Mouse (Mus musculus) MEL (cell line): ENCODE data around the gene Cacng3. TPM values are rescaled to one million over a fixed set of nuclear protein-coding genes. Genes with fewer than 3 reads are reported as not detected.

Source experiments
- DNase-seq: peaks from one replicate; pipeline ENCODE4 v3.0.0; 2011; ENCODE audit warnings: low read depth, low spot score
- H3K27ac ChIP-seq: 2 replicates; pipeline ENCODE4 v1.5.1; 2012; ENCODE audit warnings: low read depth, mild to moderate bottlenecking, control low read depth, low read length, moderate library complexity; ENCODE audit not compliant: control insufficient read depth
- H3K27me3 ChIP-seq, 2 experiments: fragments of 150-350 bp in 1 of 2; sonication (generic) in 1 of 2; 2 replicates each; pipeline ENCODE4 v1.6.1; 2012; ENCODE audit warnings: low read length in 2 of 2, mild to moderate bottlenecking in 2 of 2, improper control_type of control experiment in 1 of 2, moderate library complexity in 1 of 2; ENCODE audit not compliant: insufficient read depth in 2 of 2, control insufficient read depth in 1 of 2
- H3K36me3 ChIP-seq, 2 experiments: 2 replicates each; pipeline ENCODE4 v1.6.1; 2012 to 2014; ENCODE audit warnings: low read length in 2 of 2, improper control_type of control experiment in 1 of 2, inconsistent platforms in 1 of 2, mild to moderate bottlenecking in 1 of 2; ENCODE audit not compliant: insufficient read depth in 2 of 2, control insufficient read depth in 1 of 2
- H3K4me1 ChIP-seq, 2 experiments: fragments of 150-350 bp in 1 of 2; sonication (generic) in 1 of 2; 2 replicates each; pipeline ENCODE4 v1.6.1; 2012; ENCODE audit warnings: low read length in 2 of 2, improper control_type of control experiment in 1 of 2, mild to moderate bottlenecking in 1 of 2; ENCODE audit not compliant: insufficient read depth in 2 of 2, control insufficient read depth in 1 of 2
- H3K4me3 ChIP-seq, 2 experiments: fragments of 150-350 bp in 1 of 2; sonication (generic) in 1 of 2; 2 replicates each; pipeline ENCODE4 v1.5.1; 2012; ENCODE audit warnings: low read depth in 2 of 2, low read length in 2 of 2, mild to moderate bottlenecking in 2 of 2, moderate library complexity in 2 of 2, control low read depth in 1 of 2, improper control_type of control experiment in 1 of 2; ENCODE audit not compliant: control insufficient read depth in 1 of 2, insufficient read depth in 1 of 2
- H3K79me2 ChIP-seq: 2 replicates; pipeline ENCODE4 v1.6.1; 2012; ENCODE audit warnings: mild to moderate bottlenecking, low read length, moderate library complexity; ENCODE audit not compliant: control insufficient read depth, poor library complexity, insufficient read depth
- H3K9ac ChIP-seq: 2 replicates; pipeline ENCODE4 v1.6.1; 2012; ENCODE audit warnings: low read depth, mild to moderate bottlenecking, control low read depth, low read length, moderate library complexity; ENCODE audit not compliant: control insufficient read depth, poor library complexity, severe bottlenecking
- H3K9me3 ChIP-seq: fragments of 150-350 bp; sonication (generic); replicated peaks from 2 replicates; pipeline ENCODE4 v1.6.1; 2012; ENCODE audit warnings: mild to moderate bottlenecking, low read length, improper control_type of control experiment, moderate library complexity; ENCODE audit not compliant: insufficient read depth
- CTCF ChIP-seq, 3 experiments: IDR thresholded peaks in 2 of 3; conservative IDR thresholded peaks in 1 of 3; 2 replicates each; pipeline ENCODE4 v1.5.1; 2011 to 2012; ENCODE audit warnings: low read length in 3 of 3, low read depth in 2 of 3, mild to moderate bottlenecking in 2 of 3, improper control_type of control experiment in 1 of 3, inconsistent platforms in 1 of 3, mixed read lengths in 1 of 3, moderate library complexity in 1 of 3; ENCODE audit not compliant: control insufficient read depth in 1 of 3, insufficient read depth in 1 of 3, poor library complexity in 1 of 3, severe bottlenecking in 1 of 3
- EP300 ChIP-seq, 2 experiments: IDR thresholded peaks; 2 replicates each; pipeline ENCODE4 v1.6.1; 2011; ENCODE audit warnings: improper control_type of control experiment in 2 of 2, low read length in 2 of 2, low read depth in 1 of 2, mild to moderate bottlenecking in 1 of 2
- ETS1 ChIP-seq: IDR thresholded peaks from 2 replicates; pipeline ENCODE4 v1.6.1; 2012; ENCODE audit warnings: low read depth, mild to moderate bottlenecking, inconsistent platforms, low read length, improper control_type of control experiment, moderate library complexity
- GATA1 ChIP-seq: IDR thresholded peaks from 2 replicates; pipeline ENCODE4 v1.6.1; 2011; ENCODE audit warnings: low read depth, low read length, improper control_type of control experiment
- JUND ChIP-seq: IDR thresholded peaks from 2 replicates; pipeline ENCODE4 v1.6.1; 2011; ENCODE audit warnings: low read depth, mild to moderate bottlenecking, improper control_type of control experiment, low read length
- KAT2A ChIP-seq: conservative IDR thresholded peaks from 2 replicates; pipeline ENCODE4 v1.6.1; 2012; ENCODE audit warnings: low read depth, low read length, improper control_type of control experiment, inconsistent platforms
- MAFK ChIP-seq: IDR thresholded peaks from 2 replicates; pipeline ENCODE4 v1.6.1; 2011; ENCODE audit warnings: low read depth, mild to moderate bottlenecking, low read length, improper control_type of control experiment, borderline replicate concordance
- MXI1 ChIP-seq: IDR thresholded peaks from 2 replicates; pipeline ENCODE4 v1.6.1; 2011; ENCODE audit warnings: mild to moderate bottlenecking, low read depth, low read length, improper control_type of control experiment
- MYB ChIP-seq: IDR thresholded peaks from 2 replicates; pipeline ENCODE4 v1.6.1; 2011; ENCODE audit warnings: mild to moderate bottlenecking, low read depth, low read length, improper control_type of control experiment
- RCOR1 ChIP-seq: IDR thresholded peaks from 2 replicates; pipeline ENCODE4 v1.6.1; 2012; ENCODE audit warnings: low read depth, mild to moderate bottlenecking, inconsistent platforms, low read length, improper control_type of control experiment
- TBP ChIP-seq: IDR thresholded peaks from 2 replicates; pipeline ENCODE4 v1.8.0; 2011; ENCODE audit warnings: low read depth, low read length, improper control_type of control experiment
- TCF12 ChIP-seq: IDR thresholded peaks from 2 replicates; pipeline ENCODE4 v1.6.1; 2014; ENCODE audit warnings: low read depth, mild to moderate bottlenecking, inconsistent platforms, low read length, improper control_type of control experiment, moderate library complexity
- UBTF ChIP-seq: IDR thresholded peaks from 2 replicates; pipeline ENCODE4 v1.6.1; 2012; ENCODE audit warnings: low read depth, mild to moderate bottlenecking, inconsistent platforms, low read length, improper control_type of control experiment, moderate library complexity, borderline replicate concordance; ENCODE audit not compliant: insufficient read depth
- ZC3H11A ChIP-seq: IDR thresholded peaks from 2 replicates; pipeline ENCODE4 v1.6.1; 2012; ENCODE audit warnings: low read depth, mild to moderate bottlenecking, inconsistent platforms, low read length, improper control_type of control experiment
- ZKSCAN1 ChIP-seq: IDR thresholded peaks from 2 replicates; pipeline ENCODE4 v1.6.1; 2012; ENCODE audit warnings: low read depth, mild to moderate bottlenecking, inconsistent platforms, low read length, improper control_type of control experiment, moderate library complexity
- polyA plus RNA-seq, 2 experiments: library from polyadenylated mRNA; stranded (reverse) in 1 of 2; unstranded in 1 of 2; fragments of >175 nt in 1 of 2; fragments of >200 nt in 1 of 2; gene quantifications; 2 replicates each; pipeline versions ENCODE4 v1.2.1 to v1.2.4; 2012; ENCODE audit warnings: low replicate concordance in 2 of 2, low read depth in 1 of 2; ENCODE audit not compliant: insufficient read length in 2 of 2, insufficient read depth in 1 of 2, missing spikeins in 1 of 2
- total RNA-seq: library from RNA; depleted of rRNA; stranded (reverse); fragments of 300-350 nt; gene quantifications from 2 replicates; pipeline ENCODE4 v1.2.3, GENCODE M21; 2012

The Cacng3 gene
- total and polyA plus RNA-seq, 3 experiments, result not detected

- Histone ChIP-seq H3K27ac (no peak overlapping the region), H3K27me3 (no peaks in the 10 kb centered on the region), H3K4me1 (no peaks in the 10 kb centered on the region), H3K9ac (no peak overlapping the region), H3K9me3 (no peaks in the 10 kb centered on the region), H3K36me3 (no peaks in the 10 kb centered on the region), H3K79me2 (no peaks in the 10 kb centered on the region), H3K4me3 (no peak overlapping the region)
- DNase-seq, result no peak
- TF ChIP-seq JUND (no peak), ZC3H11A (no peak), MYB (no peak), CTCF (IDR thresholded peaks at IDR 0.05 in 2 of 3, conservative IDR thresholded peaks at IDR 0.05 in 1 of 3; ENCODE audit: control insufficient read depth in 1 of 3, insufficient read depth in 1 of 3, low read depth in 2 of 3, low read length in 3 of 3, poor library complexity in 1 of 3, severe bottlenecking in 1 of 3) (no peak), TBP (no peak), UBTF (no peak), TCF12 (no peak), ZKSCAN1 (no peak), MAFK (no peak)
Measured at GRCm38 (mm10) chr7:122764506-122764905, 94.2 kb downstream of the Cacng3 start.

- H3K9ac ChIP-seq, result no peak overlapping the region
- H3K4me1 ChIP-seq, result no peaks in the 10 kb centered on the region
- no peaks in the 10 kb centered on the region for H3K36me3 ChIP-seq
- H3K79me2 ChIP-seq, result no peaks in the 10 kb centered on the region
- H3K27ac ChIP-seq, result no peak overlapping the region
- no peaks in the 10 kb centered on the region for H3K27me3 ChIP-seq
- DNase-seq, result no peak
- no peaks in the 10 kb centered on the region for H3K9me3 ChIP-seq
- H3K4me3 ChIP-seq, result no peak overlapping the region
- TF ChIP-seq MXI1, result no peak
- TF ChIP-seq RCOR1, result no peak
- TF ChIP-seq TCF12, result no peak
- TF ChIP-seq ETS1, result no peak
- TF ChIP-seq KAT2A, result no peak
- no peak for TF ChIP-seq MYB
- no peak for TF ChIP-seq EP300 (IDR thresholded peaks at IDR 0.05; ENCODE audit: low read depth in 1 of 2, low read length in 2 of 2)
- no peak for TF ChIP-seq ZC3H11A
- TF ChIP-seq GATA1, result no peak
- TF ChIP-seq ZKSCAN1, result no peak
Measured at GRCm38 (mm10) chr7:122768292-122769020, 98.2 kb downstream of the Cacng3 start.
